In the genomic region with DNA sequence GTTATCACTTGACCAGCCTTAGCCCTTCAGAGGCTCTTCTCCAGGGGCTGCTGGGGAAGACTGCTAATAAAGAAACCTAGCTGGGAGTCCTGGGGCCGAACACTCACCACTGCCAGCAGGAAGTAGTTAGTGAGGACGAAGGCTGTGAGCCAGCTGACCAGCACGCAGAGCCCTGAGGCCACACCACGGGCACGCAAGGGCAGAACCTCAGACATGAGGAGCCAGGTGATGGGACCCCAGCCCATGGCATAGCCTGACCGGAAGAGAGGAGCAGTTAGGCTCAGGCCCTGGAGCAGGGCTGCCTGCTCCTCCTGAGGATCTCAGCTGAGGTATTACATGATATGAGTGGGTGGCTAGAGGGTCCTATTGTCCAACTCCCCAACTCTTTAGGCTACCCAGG, we compare ENCODE assay signal across 31 mouse cellular contexts. TPM values are rescaled to one million over a fixed set of nuclear protein-coding genes. Genes with fewer than 3 reads are reported as not detected.
DNase-seq lines count a peak whose midpoint lies in the region; ATAC-seq lines count a peak whose summit lies in the region.
"Had no signal": no experiment of that assay in that cellular context is flagged by ENCODE, and none has a peak within 500 bp of the region (broad histone marks: within the 10 kb centered on the region; RNA-seq: fewer than 3 reads in every experiment).

No protein-coding gene starts in this region.

- H3K4me3 ChIP-seq in hindbrain, embryonic 16.5 days (ENCODE audit: low read length), result no peak overlapping the region
- no peak overlapping the region for H3K4me3 ChIP-seq in hindbrain, embryonic 12.5 days
- no peak overlapping the region for H3K4me3 ChIP-seq in midbrain, embryonic 11.5 days (ENCODE audit: low read depth, low read length)
- no peak overlapping the region for H3K4me3 ChIP-seq in midbrain, embryonic 15.5 days
- no peak overlapping the region for H3K4me3 ChIP-seq in limb, embryonic 10.5 days
- H3K4me3 ChIP-seq: embryonic facial prominence, embryonic 12.5 days; embryonic facial prominence, embryonic 15.5 days; forebrain, embryonic 13.5 days; heart, embryonic 12.5 days; heart, embryonic 15.5 days; hindbrain, embryonic 15.5 days; intestine, embryonic 15.5 days had no signal

- WGBS in hindbrain, embryonic 16.5 days, result 75% methylated on average over 6 of the region's 6 CpGs
- 76% methylated on average over 6 of the region's 6 CpGs for WGBS in hindbrain, embryonic 12.5 days
- 85% methylated on average over 6 of the region's 6 CpGs for WGBS in midbrain, embryonic 11.5 days
- WGBS in midbrain, embryonic 15.5 days, result 79% methylated on average over 6 of the region's 6 CpGs
- 77% methylated on average over 6 of the region's 6 CpGs for WGBS in limb, embryonic 10.5 days

- no peaks in the 10 kb centered on the region for H3K27me3 ChIP-seq in hindbrain, embryonic 16.5 days (replicated peaks; ENCODE audit: control insufficient read depth, insufficient read depth, low read length)
- H3K27me3 ChIP-seq in hindbrain, embryonic 12.5 days, result 0 out of 2 replicates have a peak, but pooled peaks cover 3% of the 10 kb centered on the region
- H3K27me3 ChIP-seq in midbrain, embryonic 11.5 days (ENCODE audit: control insufficient read depth, insufficient read depth, low read length), result no peaks in the 10 kb centered on the region
- no peaks in the 10 kb centered on the region for H3K27me3 ChIP-seq in midbrain, embryonic 15.5 days (replicated peaks)
- H3K27me3 ChIP-seq in limb, embryonic 10.5 days (ENCODE audit: low read depth, poor library complexity, severe bottlenecking), result 0 out of 2 replicates have a peak, but pooled peaks cover 6% of the 10 kb centered on the region
- H3K27me3 ChIP-seq: CH12.LX; embryonic facial prominence, embryonic 12.5 days; embryonic facial prominence, embryonic 15.5 days; hindbrain, embryonic 15.5 days; intestine, embryonic 15.5 days had no signal

- peaks cover 7% of the 10 kb centered on the region; the same call in 1 of the 2 replicates for H3K4me1 ChIP-seq in hindbrain, embryonic 16.5 days (ENCODE audit: control insufficient read depth, insufficient read depth, low read depth, low read length)
- H3K4me1 ChIP-seq in hindbrain, embryonic 12.5 days, result peaks cover 9% of the 10 kb centered on the region; the same call in 1 of the 2 replicates
- H3K4me1 ChIP-seq in midbrain, embryonic 11.5 days (ENCODE audit: control insufficient read depth, insufficient read depth, low read length), result peaks cover 1% of the 10 kb centered on the region; the same call in 1 of the 2 replicates
- H3K4me1 ChIP-seq in midbrain, embryonic 15.5 days, result peaks cover 12% of the 10 kb centered on the region
- H3K4me1 ChIP-seq in limb, embryonic 10.5 days, result peaks cover 15% of the 10 kb centered on the region
- H3K4me1 ChIP-seq: intestine, embryonic 15.5 days had no signal

- H3K9ac ChIP-seq in hindbrain, embryonic 16.5 days (ENCODE audit: low read depth, low read length), result peak overlapping the region; percentile 30; the same call in 1 of the 2 replicates
- no peak overlapping the region for H3K9ac ChIP-seq in hindbrain, embryonic 12.5 days
- H3K9ac ChIP-seq in midbrain, embryonic 11.5 days (ENCODE audit: low read length), result no peak overlapping the region
- no peak overlapping the region for H3K9ac ChIP-seq in midbrain, embryonic 15.5 days
- H3K9ac ChIP-seq: embryonic facial prominence, embryonic 12.5 days; embryonic facial prominence, embryonic 15.5 days; forebrain, embryonic 13.5 days; heart, embryonic 12.5 days; heart, embryonic 15.5 days; hindbrain, embryonic 15.5 days; intestine, embryonic 15.5 days had no signal

- no peaks in the 10 kb centered on the region for H3K9me3 ChIP-seq in hindbrain, embryonic 16.5 days (ENCODE audit: control insufficient read depth, low read length)
- no peaks in the 10 kb centered on the region for H3K9me3 ChIP-seq in hindbrain, embryonic 12.5 days (replicated peaks)
- no peaks in the 10 kb centered on the region for H3K9me3 ChIP-seq in midbrain, embryonic 11.5 days (ENCODE audit: control insufficient read depth, low read length)
- H3K9me3 ChIP-seq in midbrain, embryonic 15.5 days, result no peaks in the 10 kb centered on the region
- H3K9me3 ChIP-seq in limb, embryonic 10.5 days (replicated peaks), result no peaks in the 10 kb centered on the region
- H3K9me3 ChIP-seq: embryonic facial prominence, embryonic 12.5 days; embryonic facial prominence, embryonic 15.5 days; forebrain, embryonic 13.5 days; G1E; heart, embryonic 12.5 days; heart, embryonic 15.5 days; hindbrain, embryonic 15.5 days; intestine, embryonic 15.5 days had no signal

- DNase-seq in midbrain, embryonic 11.5 days (ENCODE audit: low spot score, missing footprints), result peak; percentile 85
- DNase-seq in limb, embryonic 10.5 days (ENCODE audit: low spot score), result no peak
- DNase-seq in cerebellum, adult 9-10 months, result no peak
- DNase-seq in heart, postnatal 10 days, result no peak
- DNase-seq: adrenal gland, adult 2 months; adrenal gland, postnatal 14 days; B cell, adult 2 months; cerebellum, adult 11 months; cerebellum, postnatal 36 days; gastrocnemius, postnatal 10 days; gastrocnemius, postnatal 36 days; heart, adult 11 months; heart, postnatal 14 days; heart, postnatal 4 days had no signal

- ATAC-seq in hindbrain, embryonic 16.5 days, result no peak
- ATAC-seq in hindbrain, embryonic 12.5 days (ENCODE audit: low FRiP score), result no peak
- no peak for ATAC-seq in midbrain, embryonic 11.5 days (ENCODE audit: low FRiP score)
- no peak for ATAC-seq in midbrain, embryonic 15.5 days (replicated peaks)
- ATAC-seq: forebrain, embryonic 13.5 days; forebrain, embryonic 16.5 days; intestine, embryonic 15.5 days had no signal

- H3K27ac ChIP-seq in hindbrain, embryonic 16.5 days (ENCODE audit: low read depth, low read length), result no peak overlapping the region
- H3K27ac ChIP-seq in hindbrain, embryonic 12.5 days, result no peak overlapping the region
- H3K27ac ChIP-seq in midbrain, embryonic 11.5 days (ENCODE audit: low read depth, low read length), result no peak overlapping the region
- no peak overlapping the region for H3K27ac ChIP-seq in midbrain, embryonic 15.5 days
- H3K27ac ChIP-seq in limb, embryonic 10.5 days, result peak overlapping the region; percentile 42; the same call in 1 of the 2 replicates
- H3K27ac ChIP-seq: embryonic facial prominence, embryonic 12.5 days; embryonic facial prominence, embryonic 15.5 days; forebrain, embryonic 13.5 days; heart, embryonic 15.5 days; hindbrain, embryonic 15.5 days; intestine, embryonic 15.5 days had no signal

- peaks cover 15% of the 10 kb centered on the region for H3K36me3 ChIP-seq in hindbrain, embryonic 16.5 days (ENCODE audit: control insufficient read depth, insufficient read depth, low read length)
- peaks cover 35% of the 10 kb centered on the region for H3K36me3 ChIP-seq in hindbrain, embryonic 12.5 days
- peaks cover 12% of the 10 kb centered on the region for H3K36me3 ChIP-seq in midbrain, embryonic 11.5 days (ENCODE audit: control insufficient read depth, insufficient read depth, low read length)
- peaks cover 2% of the 10 kb centered on the region; the same call in 1 of the 2 replicates for H3K36me3 ChIP-seq in midbrain, embryonic 15.5 days (replicated peaks)
- peaks cover 36% of the 10 kb centered on the region for H3K36me3 ChIP-seq in limb, embryonic 10.5 days

- intact Hi-C loops in heart, postnatal 10 days (cut with DNase I), result no loop called here

- H3K4me2 ChIP-seq in hindbrain, embryonic 16.5 days (ENCODE audit: low read length), result no peak overlapping the region
- no peak overlapping the region for H3K4me2 ChIP-seq in hindbrain, embryonic 12.5 days (replicated peaks)
- no peak overlapping the region for H3K4me2 ChIP-seq in midbrain, embryonic 11.5 days
- H3K4me2 ChIP-seq in midbrain, embryonic 15.5 days, result no peak overlapping the region
- H3K4me2 ChIP-seq: embryonic facial prominence, embryonic 12.5 days; embryonic facial prominence, embryonic 15.5 days; forebrain, embryonic 13.5 days; heart, embryonic 12.5 days; heart, embryonic 15.5 days; hindbrain, embryonic 15.5 days; intestine, embryonic 15.5 days had no signal

RNA-seq across cellular contexts. Expression of a gene that starts 5.2 kb away (rescaled TPM):
- polyA plus RNA-seq in hindbrain, embryonic 16.5 days (2015; fragmentation: Nextera tagmentation; extraction: Ambion mirVana), result 18.0 and 21.6 TPM in 2 replicates
- polyA plus RNA-seq in hindbrain, embryonic 12.5 days (2016; fragmentation: Nextera tagmentation; extraction: Ambion mirVana), result 3.5 and 4.1 TPM in 2 replicates
- 1.2 and 1.6 TPM in 2 replicates for polyA plus RNA-seq in midbrain, embryonic 11.5 days (2014; fragmentation: Nextera tagmentation; extraction: Ambion mirVana)
- polyA plus RNA-seq in midbrain, embryonic 15.5 days (2015; fragmentation: Nextera tagmentation; extraction: Ambion mirVana), result 9.0 and 9.3 TPM in 2 replicates
- 0.49 and 0.91 TPM in 2 replicates for polyA plus RNA-seq in limb, embryonic 10.5 days (2016; fragmentation: Nextera tagmentation; extraction: Ambion mirVana)
- total RNA-seq in heart, postnatal 10 days (2021), result under 1 TPM in 1 of 2 experiments, not detected in 1; 0.14 TPM
- total RNA-seq: gastrocnemius, postnatal 36 days had no signal
- polyA plus RNA-seq: G1E had no signal

RNA-seq across cellular contexts. Expression of a gene that starts 12.9 kb away (rescaled TPM):
- polyA plus RNA-seq in hindbrain, embryonic 16.5 days (2015; fragmentation: Nextera tagmentation; extraction: Ambion mirVana), result 103 TPM in 2 replicates
- 115 TPM in 2 replicates for polyA plus RNA-seq in hindbrain, embryonic 12.5 days (2016; fragmentation: Nextera tagmentation; extraction: Ambion mirVana)
- 87.6 and 93.8 TPM in 2 replicates for polyA plus RNA-seq in midbrain, embryonic 11.5 days (2014; fragmentation: Nextera tagmentation; extraction: Ambion mirVana)
- 123 and 126 TPM in 2 replicates for polyA plus RNA-seq in midbrain, embryonic 15.5 days (2015; fragmentation: Nextera tagmentation; extraction: Ambion mirVana)
- 86.4 and 109 TPM in 2 replicates for polyA plus RNA-seq in limb, embryonic 10.5 days (2016; fragmentation: Nextera tagmentation; extraction: Ambion mirVana)
- 10 to 100 TPM; 29.0 to 36.7 TPM for total RNA-seq in heart, postnatal 10 days (2021)

RNA-seq across cellular contexts. Expression of a gene that starts 49.4 kb away (rescaled TPM):
- 0.21 and 3.5 TPM in 2 replicates for polyA plus RNA-seq in hindbrain, embryonic 16.5 days (2015; fragmentation: Nextera tagmentation; extraction: Ambion mirVana)
- 2.6 and 5.2 TPM in 2 replicates for polyA plus RNA-seq in hindbrain, embryonic 12.5 days (2016; fragmentation: Nextera tagmentation; extraction: Ambion mirVana)
- not detected in 2 replicates for polyA plus RNA-seq in midbrain, embryonic 11.5 days (2014; fragmentation: Nextera tagmentation; extraction: Ambion mirVana)
- polyA plus RNA-seq in midbrain, embryonic 15.5 days (2015; fragmentation: Nextera tagmentation; extraction: Ambion mirVana), result 0.14 TPM in 2 replicates
- polyA plus RNA-seq in limb, embryonic 10.5 days (2016; fragmentation: Nextera tagmentation; extraction: Ambion mirVana), result 0.16 and 1.5 TPM in 2 replicates
- under 1 TPM in 1 of 2 experiments, not detected in 1; 0.22 TPM for total RNA-seq in heart, postnatal 10 days (2021)
- total RNA-seq: adrenal gland, adult 2 months; adrenal gland, postnatal 14 days; CH12.LX; heart, adult 8-10 months; heart, postnatal 14 days; heart, postnatal 4 days had no signal
- polyA plus RNA-seq: forebrain, embryonic 13.5 days; forebrain, embryonic 16.5 days; G1E had no signal

RNA-seq across cellular contexts. Expression of a gene that starts 49.4 kb away (rescaled TPM):
- polyA plus RNA-seq in hindbrain, embryonic 16.5 days (2015; fragmentation: Nextera tagmentation; extraction: Ambion mirVana), result 0.29 TPM in 1 of 2 replicates, not detected in the other
- 0.07 TPM in 1 of 2 replicates, not detected in the other for polyA plus RNA-seq in hindbrain, embryonic 12.5 days (2016; fragmentation: Nextera tagmentation; extraction: Ambion mirVana)
- not detected in 2 replicates for polyA plus RNA-seq in midbrain, embryonic 11.5 days (2014; fragmentation: Nextera tagmentation; extraction: Ambion mirVana)
- not detected in 2 replicates for polyA plus RNA-seq in midbrain, embryonic 15.5 days (2015; fragmentation: Nextera tagmentation; extraction: Ambion mirVana)
- polyA plus RNA-seq in limb, embryonic 10.5 days (2016; fragmentation: Nextera tagmentation; extraction: Ambion mirVana), result 0.04 TPM in 1 of 2 replicates, not detected in the other
- total RNA-seq in heart, postnatal 10 days (2021), result not detected
- total RNA-seq: adrenal gland, adult 2 months; G1E; gastrocnemius, adult 18-20 months; gastrocnemius, postnatal 10 days; gastrocnemius, postnatal 36 days; heart, adult 8-10 months; heart, postnatal 14 days; heart, postnatal 4 days had no signal
- polyA plus RNA-seq: cerebellum, adult 2 months; embryonic facial prominence, embryonic 12.5 days; forebrain, embryonic 13.5 days; G1E; heart, embryonic 12.5 days; heart, embryonic 15.5 days; hindbrain, embryonic 11.5 days; hindbrain, embryonic 15.5 days had no signal

RNA-seq across cellular contexts. Expression of a gene that starts 56.6 kb away (rescaled TPM):
- polyA plus RNA-seq in hindbrain, embryonic 16.5 days (2015; fragmentation: Nextera tagmentation; extraction: Ambion mirVana), result 9.6 and 11.8 TPM in 2 replicates
- 6.1 and 9.0 TPM in 2 replicates for polyA plus RNA-seq in hindbrain, embryonic 12.5 days (2016; fragmentation: Nextera tagmentation; extraction: Ambion mirVana)
- 3.9 and 5.9 TPM in 2 replicates for polyA plus RNA-seq in midbrain, embryonic 11.5 days (2014; fragmentation: Nextera tagmentation; extraction: Ambion mirVana)
- 9.7 and 10.1 TPM in 2 replicates for polyA plus RNA-seq in midbrain, embryonic 15.5 days (2015; fragmentation: Nextera tagmentation; extraction: Ambion mirVana)
- polyA plus RNA-seq in limb, embryonic 10.5 days (2016; fragmentation: Nextera tagmentation; extraction: Ambion mirVana), result 3.5 and 9.1 TPM in 2 replicates
- total RNA-seq in heart, postnatal 10 days (2021), result 10 to 100 TPM in 1 of 2 experiments, 1 to 10 TPM in 1; 8.7 to 19.4 TPM
- polyA plus RNA-seq: G1E had no signal
